Mouse (Mus musculus): ENCODE data around the gene Tex36. TPM values are rescaled to one million over a fixed set of nuclear protein-coding genes. Genes with fewer than 3 reads are reported as not detected.

Tex36 gene
- not detected in 4 replicates for total RNA-seq (2023; ENCODE audit: inconsistent age)

GRCm38 (mm10) chr7:133602058-133602457 is at the start of gene Tex36:
Gene Tex36 (minus strand): TSS chr7:133602158.

GRCm38 (mm10) chr7:133637361-133638305 is 35.7 kb upstream of the Tex36 start, which contains the start of gene Edrf1:
Gene Edrf1 (plus strand): TSS chr7:133637543.

Other genes with a start within 250 kb of the Tex36 start
- gene Edrf1, start 35.4 kb upstream of the Tex36 start, total RNA-seq (2023; ENCODE audit: inconsistent age) = 45.8 to 58.7 TPM (median 52.3 TPM) in 4 replicates
- gene Mmp21, start 77.9 kb upstream of the Tex36 start, total RNA-seq (2023; ENCODE audit: inconsistent age) = not detected in 4 replicates
- 62.1 to 71.0 TPM (median 66.5 TPM) in 4 replicates for gene Bccip, start 107.2 kb upstream of the Tex36 start, total RNA-seq (2023; ENCODE audit: inconsistent age)
- 10.1 to 15.5 TPM (median 13.2 TPM) in 4 replicates for gene Uros, start 107.9 kb upstream of the Tex36 start, total RNA-seq (2023; ENCODE audit: inconsistent age)
- not detected in 4 replicates for gene Fank1, start 174.7 kb upstream of the Tex36 start, total RNA-seq (2023; ENCODE audit: inconsistent age)
- 16.1 to 20.5 TPM (median 19.1 TPM) in 4 replicates for gene Dhx32, start 180.6 kb upstream of the Tex36 start, total RNA-seq (2023; ENCODE audit: inconsistent age)